Mouse (Mus musculus) adrenal gland, postnatal 10 days (tissue): ENCODE results near the gene Bloc1s6. TPM values are rescaled to one million over a fixed set of nuclear protein-coding genes. Genes with fewer than 3 reads are reported as not detected.
A peak's percentile ranks its signal among the peaks of the same experiment; 100 is the strongest.

Source experiments
- DNase-seq: peaks from one replicate; pipeline ENCODE4 v3.0.0; 2021; ENCODE audit warnings: mixed read lengths
- long read RNA-seq, 2 experiments: library from polyadenylated mRNA; stranded (forward); transcript quantifications; one replicate each; pipeline ENCODE4 v2.0.0; 2021
- total RNA-seq, 2 experiments: library from RNA; stranded (reverse); gene quantifications; 2 replicates each; pipeline ENCODE4 v1.2.3; 2021

Bloc1s6 gene
- total RNA-seq: 10 to 100 TPM; 21.8 to 27.6 TPM
- long read RNA-seq, experiment 1, transcript Bloc1s6-201 (5 exons, 3,484 nt): major isoform, 24 of 37 reads
- long read RNA-seq, experiment 1, partial matches to known transcripts: 3 of 37 reads
- long read RNA-seq, experiment 1, other reads (novel, unspliced or antisense): 9 of 37 reads
- long read RNA-seq, experiment 2, transcript Bloc1s6-201 (5 exons, 3,484 nt): major isoform, 21 of 29 reads
- long read RNA-seq, experiment 2, partial matches to known transcripts: 0 of 29 reads
- long read RNA-seq, experiment 2, other reads (novel, unspliced or antisense): 4 of 29 reads

- peak; percentile 93 for DNase-seq
These were observed at the start of gene Bloc1s6 for GRCm38 (mm10) chr2:122737894-122738830. Bloc1s6 (plus strand) TSS chr2:122738503.

GRCm38 (mm10) chr2:122697526-122697925, 40.8 kb upstream of the Bloc1s6 start:
- DNase-seq: no peak

GRCm38 (mm10) chr2:122701012-122701411, 37.3 kb upstream of the Bloc1s6 start:
- DNase-seq: no peak

- DNase-seq: peak; percentile 55
These were observed 36.5 kb upstream of the Bloc1s6 start for GRCm38 (mm10) chr2:122701871-122702180.

GRCm38 (mm10) chr2:122702181-122703036, 35.9 kb upstream of the Bloc1s6 start, which contains the start of gene Slc30a4:
Slc30a4 (minus strand) TSS chr2:122702663.
- peak; percentile 88 for DNase-seq

- DNase-seq: no peak
These were observed 33.7 kb upstream of the Bloc1s6 start for GRCm38 (mm10) chr2:122704572-122704971.

GRCm38 (mm10) chr2:122708080-122708479, 30.2 kb upstream of the Bloc1s6 start:
- no peak for DNase-seq

- DNase-seq: peak; percentile 34
These were observed 29.1 kb upstream of the Bloc1s6 start for GRCm38 (mm10) chr2:122709156-122709555.

GRCm38 (mm10) chr2:122711911-122712310, 26.4 kb upstream of the Bloc1s6 start:
- DNase-seq: no peak

- no peak for DNase-seq
These were observed 25.5 kb upstream of the Bloc1s6 start for GRCm38 (mm10) chr2:122712848-122713247.

- DNase-seq: no peak
These were observed 23.1 kb upstream of the Bloc1s6 start for GRCm38 (mm10) chr2:122715148-122715692.

GRCm38 (mm10) chr2:122716301-122716842, 21.9 kb upstream of the Bloc1s6 start:
- no peak for DNase-seq

- no peak for DNase-seq
These were observed 19.1 kb upstream of the Bloc1s6 start for GRCm38 (mm10) chr2:122719232-122719631.

GRCm38 (mm10) chr2:122720564-122720963, 17.7 kb upstream of the Bloc1s6 start:
- no peak for DNase-seq

GRCm38 (mm10) chr2:122725604-122726003, 12.7 kb upstream of the Bloc1s6 start:
- DNase-seq: peak; percentile 70

- no peak for DNase-seq
These were observed 6.8 kb upstream of the Bloc1s6 start for GRCm38 (mm10) chr2:122731456-122731855.

- no peak for DNase-seq
These were observed 720 bp downstream of the Bloc1s6 start for GRCm38 (mm10) chr2:122739023-122739422.

GRCm38 (mm10) chr2:122746461-122746860, 8.2 kb downstream of the Bloc1s6 start:
- no peak for DNase-seq

- peak; percentile 75 for DNase-seq
These were observed 15.5 kb downstream of the Bloc1s6 start for GRCm38 (mm10) chr2:122753739-122754343.

- no peak for DNase-seq
These were observed 21.5 kb downstream of the Bloc1s6 start for GRCm38 (mm10) chr2:122759791-122760190.

GRCm38 (mm10) chr2:122762991-122763390, 24.7 kb downstream of the Bloc1s6 start:
- DNase-seq: no peak
